Mouse (Mus musculus): ENCODE results near the gene Olfr339. TPM values are rescaled to one million over a fixed set of nuclear protein-coding genes. Genes with fewer than 3 reads are reported as not detected.
"Not testable (repeated sequence)": the region's sequence is repeated elsewhere in the genome, so short reads cannot be mapped to it uniquely, and the experiment has no call there.

Gene Olfr339
- not detected for total RNA-seq (2021)
- long read RNA-seq, experiment 1 = 0 reads
- long read RNA-seq, experiment 2 = 0 reads

DNA sequence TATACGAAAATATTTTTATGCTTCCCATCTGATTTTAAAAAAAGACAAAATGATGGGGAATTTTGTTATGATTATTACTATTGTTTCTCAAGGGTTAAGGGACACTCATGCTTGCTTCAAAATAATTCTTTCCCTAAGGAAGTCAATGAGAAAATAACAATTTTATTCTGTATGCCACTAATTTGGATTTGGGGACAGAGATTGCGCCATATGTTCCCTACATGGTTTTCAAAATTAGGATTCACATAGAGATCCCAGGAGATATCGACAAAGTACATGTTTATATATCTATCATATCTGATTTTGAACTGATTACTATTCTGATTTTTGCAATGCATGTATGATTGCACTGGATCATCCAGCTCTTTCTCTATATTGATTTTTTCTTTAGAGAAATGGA lies at the start of gene Olfr339:
Gene Olfr339, plus strand, starts transcription at position 301 of the 400 bp plus-strand sequence.
- no peak for TF ChIP-seq CTCF (IDR thresholded peaks at IDR 0.05)
- H3K4me3 ChIP-seq = no peak within 1 kb of the TSS
- DNase-seq = no peak
- H3K27ac ChIP-seq = no peak within 1 kb of the TSS
- intact Hi-C loops (cut with DNase I) = no loop called here

DNA sequence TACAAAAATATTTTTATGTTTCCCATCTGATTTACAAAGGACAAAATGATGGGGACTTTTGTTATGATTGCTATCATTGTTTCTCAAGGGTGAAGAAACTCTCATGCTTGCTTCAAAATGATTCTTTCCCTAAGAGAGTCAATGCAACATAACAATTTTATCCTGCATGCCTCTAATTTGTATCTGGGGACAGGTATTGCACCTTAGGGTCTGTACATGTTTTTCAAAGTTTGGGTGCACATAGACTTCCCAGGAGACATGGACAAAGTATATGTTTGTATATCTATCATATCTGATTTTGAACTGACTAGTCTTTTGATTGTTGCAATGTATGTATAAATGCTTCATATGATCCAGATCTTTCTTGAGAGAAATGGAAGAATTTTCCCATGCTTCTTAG lies 45.5 kb upstream of the Olfr339 start, which contains the start of gene Olfr338:
Gene Olfr338, plus strand, starts transcription at position 301 of the 400 bp plus-strand sequence.
- DNase-seq = no peak
- Histone ChIP-seq H3K27ac (no peak within 1 kb of the TSS), H3K4me3 (no peak within 1 kb of the TSS)
- no peak for TF ChIP-seq CTCF (IDR thresholded peaks at IDR 0.05)
- intact Hi-C loops (cut with DNase I) = no loop called here

- DNase-seq; intact Hi-C loops (cut with DNase I); H3K27ac ChIP-seq; H3K4me3 ChIP-seq: not testable (repeated sequence)
Measured at GRCm38 (mm10) chr2:36415174-36415573, 3.6 kb upstream of the Olfr339 start.

DNA sequence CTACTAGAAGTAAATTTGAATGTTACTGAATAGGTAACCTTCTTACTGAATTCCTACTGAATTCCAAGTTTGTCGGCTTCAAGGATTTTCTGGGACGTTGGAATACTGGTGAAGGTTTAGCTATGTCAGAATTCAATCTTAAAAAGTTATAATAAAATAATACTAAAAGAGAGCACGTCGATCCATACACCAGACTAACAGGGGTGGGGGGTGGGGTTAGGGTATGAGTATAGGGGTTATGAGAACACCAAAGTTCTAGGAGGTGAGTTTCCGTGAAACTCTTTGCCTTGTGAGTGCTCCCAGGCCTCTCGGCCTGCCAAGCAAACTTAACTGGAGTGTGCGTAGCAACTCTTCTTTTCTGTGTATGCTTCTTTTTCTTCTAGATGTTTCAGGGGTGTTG lies 3.2 kb upstream of the Olfr339 start:
- DNase-seq, H3K4me3 ChIP-seq: not testable (repeated sequence)

GRCm38 (mm10) chr2:36452287-36452686 lies 33.5 kb downstream of the Olfr339 start, which contains the start of gene Olfr340:
TSS of gene Olfr340 (plus strand) at chr2:36452587.
- DNase-seq = no peak
- no peak within 1 kb of the TSS for H3K4me3 ChIP-seq
- no peak for TF ChIP-seq CTCF (IDR thresholded peaks at IDR 0.05)
- intact Hi-C loops (cut with DNase I) = no loop called here
- no peak within 1 kb of the TSS for H3K27ac ChIP-seq

More for the DNA sequence above, 3.2 kb upstream of the Olfr339 start:
- intact Hi-C loops (cut with DNase I); H3K27ac ChIP-seq: not testable (repeated sequence)

- TF ChIP-seq CTCF (IDR thresholded peaks at IDR 0.05) = no peak
- Histone ChIP-seq H3K4me3 (no peak overlapping the region), H3K27ac (no peak overlapping the region)
- intact Hi-C loops (cut with DNase I) = no loop called here
- no peak for DNase-seq
Measured at GRCm38 (mm10) chr2:36473634-36474033, 54.9 kb downstream of the Olfr339 start.

Other genes with a start within 250 kb of the Olfr339 start
- gene Ptgs1, start 188.5 kb upstream of the Olfr339 start, total RNA-seq (2021) = 1 to 10 TPM; 3.9 to 5.5 TPM
- not detected for gene Olfr338, start 45.4 kb upstream of the Olfr339 start, total RNA-seq (2021)
- gene Olfr340, start 33.6 kb downstream of the Olfr339 start, total RNA-seq (2021) = not detected
- gene Olfr341, start 63.5 kb downstream of the Olfr339 start, total RNA-seq (2021) = not detected
- gene Olfr342, start 106.1 kb downstream of the Olfr339 start, total RNA-seq (2021) = not detected
- gene Olfr344, start 147.7 kb downstream of the Olfr339 start, total RNA-seq (2021) = not detected
- gene Olfr345, start 221.1 kb downstream of the Olfr339 start, total RNA-seq (2021) = not detected